Mouse (Mus musculus) common myeloid progenitor, adult 5-6 weeks (primary cell): ENCODE data around the gene Scarf1. TPM values are rescaled to one million over a fixed set of nuclear protein-coding genes. Genes with fewer than 3 reads are reported as not detected.

ENCODE experiments used
- ATAC-seq: replicated peaks from 2 replicates; pipeline ENCODE4 v1.8.0; 2016; ENCODE audit warnings: low read depth, mild to moderate bottlenecking, moderate TSS enrichment, inconsistent platforms; ENCODE audit not compliant: poor library complexity, severe bottlenecking
- total RNA-seq: library from RNA; stranded (forward); fragments of 200-1000, 187-1606 nt; gene quantifications from 2 replicates; pipeline ENCODE4 v1.2.3, GENCODE M21; 2017

The Scarf1 gene
- 1.8 and 2.6 TPM in 2 replicates for total RNA-seq

GRCm38 (mm10) chr11:75513336-75513735 is at the start of gene Scarf1:
Scarf1 (plus strand) TSS chr11:75513540.
- peak; percentile 21; the same call in 1 of the 2 replicates for ATAC-seq

GRCm38 (mm10) chr11:75463624-75464023 is 49.7 kb upstream of the Scarf1 start:
- no peak for ATAC-seq

GRCm38 (mm10) chr11:75464417-75464816 is 48.9 kb upstream of the Scarf1 start:
- no peak for ATAC-seq

- ATAC-seq, result no peak
Observed at GRCm38 (mm10) chr11:75465051-75465450, 48.3 kb upstream of the Scarf1 start.

GRCm38 (mm10) chr11:75466731-75467505 is 46.4 kb upstream of the Scarf1 start:
- ATAC-seq, result no peak

- ATAC-seq, result peak; percentile 73
Observed at GRCm38 (mm10) chr11:75467512-75468215, 45.7 kb upstream of the Scarf1 start.

GRCm38 (mm10) chr11:75468410-75468809 is 44.9 kb upstream of the Scarf1 start:
- ATAC-seq, result no peak

GRCm38 (mm10) chr11:75469261-75469660 is 44.1 kb upstream of the Scarf1 start:
- ATAC-seq, result no peak

- no peak for ATAC-seq
Observed at GRCm38 (mm10) chr11:75470675-75471074, 42.7 kb upstream of the Scarf1 start.

GRCm38 (mm10) chr11:75472469-75473081 is 40.8 kb upstream of the Scarf1 start:
- 0 out of 2 replicates have a peak, but pooled peaks have one; percentile 4 for ATAC-seq

GRCm38 (mm10) chr11:75473376-75473775 is 40.0 kb upstream of the Scarf1 start:
- ATAC-seq, result no peak

GRCm38 (mm10) chr11:75486192-75486591 is 27.1 kb upstream of the Scarf1 start:
- ATAC-seq, result no peak

GRCm38 (mm10) chr11:75486601-75487285 is 26.6 kb upstream of the Scarf1 start, which contains the start of gene Prpf8:
Prpf8 (plus strand) TSS chr11:75486816.
- ATAC-seq, result peak; percentile 100

- no peak for ATAC-seq
Observed at GRCm38 (mm10) chr11:75487496-75487895, 25.8 kb upstream of the Scarf1 start.

- no peak for ATAC-seq
Observed at GRCm38 (mm10) chr11:75494296-75495049, 18.9 kb upstream of the Scarf1 start.

GRCm38 (mm10) chr11:75498126-75498525 is 15.2 kb upstream of the Scarf1 start:
- ATAC-seq, result no peak

GRCm38 (mm10) chr11:75508162-75508561 is 5.2 kb upstream of the Scarf1 start:
- no peak for ATAC-seq

GRCm38 (mm10) chr11:75508904-75509303 is 4.4 kb upstream of the Scarf1 start:
- ATAC-seq, result no peak
